Mouse (Mus musculus): ENCODE measurements around the gene Il6ra. TPM values are rescaled to one million over a fixed set of nuclear protein-coding genes. Genes with fewer than 3 reads are reported as not detected.

Gene Il6ra
- polyA plus RNA-seq (2015; fragmentation: Nextera tagmentation; extraction: Ambion mirVana) = 1.1 and 1.2 TPM in 2 replicates

- Histone ChIP-seq H3K27ac (ENCODE audit: low read depth, low read length) (no peak within 1 kb of the TSS; the same call in 1 of the 2 replicates), H3K4me1 (ENCODE audit: control insufficient read depth, insufficient read depth, low read depth, low read length) (peaks cover 7% of the 10 kb centered on the region), H3K9me3 (ENCODE audit: control insufficient read depth, low read length) (no peaks in the 10 kb centered on the region), H3K9ac (ENCODE audit: low read depth, low read length) (peak within 1 kb of the TSS; percentile 65), H3K27me3 (replicated peaks; ENCODE audit: control insufficient read depth, insufficient read depth, low read length) (peaks cover 15% of the 10 kb centered on the region; the same call in 1 of the 2 replicates), H3K36me3 (ENCODE audit: control insufficient read depth, insufficient read depth, low read length) (no peaks in the 10 kb centered on the region), H3K4me3 (ENCODE audit: low read length) (peak within 1 kb of the TSS; percentile 57), H3K4me2 (ENCODE audit: low read length) (peak within 1 kb of the TSS; percentile 96)
- under 1% methylated on average over 70 of the region's 75 CpGs for WGBS
- peak; percentile 88 for ATAC-seq
These were observed at the start of gene Il6ra for GRCm38 (mm10) chr3:89912543-89913391. Il6ra (minus strand) TSS chr3:89913196.

GRCm38 (mm10) chr3:89962059-89962750 lies 49.2 kb upstream of the Il6ra start:
- 5% methylated on average over 14 of the region's 14 CpGs for WGBS

GRCm38 (mm10) chr3:89961436-89961835 lies 48.4 kb upstream of the Il6ra start:
- Histone ChIP-seq H3K27me3 (replicated peaks; ENCODE audit: control insufficient read depth, insufficient read depth, low read length) (no peaks in the 10 kb centered on the region), H3K4me2 (ENCODE audit: low read length) (peak overlapping the region; percentile 96), H3K9ac (ENCODE audit: low read depth, low read length) (peak overlapping the region; percentile 94), H3K4me3 (ENCODE audit: low read length) (peak overlapping the region; percentile 87), H3K36me3 (ENCODE audit: control insufficient read depth, insufficient read depth, low read length) (peaks cover 15% of the 10 kb centered on the region), H3K9me3 (ENCODE audit: control insufficient read depth, low read length) (no peaks in the 10 kb centered on the region), H3K27ac (ENCODE audit: low read depth, low read length) (no peak overlapping the region), H3K4me1 (ENCODE audit: control insufficient read depth, insufficient read depth, low read depth, low read length) (peaks cover 47% of the 10 kb centered on the region)
- ATAC-seq = no peak
- 53% methylated on average over 4 of the region's 4 CpGs for WGBS

More at GRCm38 (mm10) chr3:89962059-89962750, 49.2 kb upstream of the Il6ra start:
- no peaks in the 10 kb centered on the region for H3K27me3 ChIP-seq (replicated peaks; ENCODE audit: control insufficient read depth, insufficient read depth, low read length)
- no peak for ATAC-seq
- peaks cover 47% of the 10 kb centered on the region for H3K4me1 ChIP-seq (ENCODE audit: control insufficient read depth, insufficient read depth, low read depth, low read length)
- H3K4me3 ChIP-seq (ENCODE audit: low read length) = peak overlapping the region; percentile 87
- peak overlapping the region; percentile 94 for H3K9ac ChIP-seq (ENCODE audit: low read depth, low read length)
- peaks cover 10% of the 10 kb centered on the region for H3K36me3 ChIP-seq (ENCODE audit: control insufficient read depth, insufficient read depth, low read length)
- peak overlapping the region; percentile 96 for H3K4me2 ChIP-seq (ENCODE audit: low read length)
- H3K9me3 ChIP-seq (ENCODE audit: control insufficient read depth, low read length) = no peaks in the 10 kb centered on the region
- H3K27ac ChIP-seq (ENCODE audit: low read depth, low read length) = peak overlapping the region; percentile 92

GRCm38 (mm10) chr3:89960469-89960868 lies 47.5 kb upstream of the Il6ra start:
- H3K4me2 ChIP-seq (ENCODE audit: low read length) = peak overlapping the region; percentile 96
- no peaks in the 10 kb centered on the region for H3K9me3 ChIP-seq (ENCODE audit: control insufficient read depth, low read length)
- under 1% methylated on average over 30 of the region's 30 CpGs for WGBS
- peak; percentile 89 for ATAC-seq
- peak overlapping the region; percentile 69 for H3K4me3 ChIP-seq (ENCODE audit: low read length)
- peak overlapping the region; percentile 74 for H3K27ac ChIP-seq (ENCODE audit: low read depth, low read length)
- peaks cover 21% of the 10 kb centered on the region for H3K36me3 ChIP-seq (ENCODE audit: control insufficient read depth, insufficient read depth, low read length)
- H3K27me3 ChIP-seq (replicated peaks; ENCODE audit: control insufficient read depth, insufficient read depth, low read length) = no peaks in the 10 kb centered on the region
- peak overlapping the region; percentile 86 for H3K9ac ChIP-seq (ENCODE audit: low read depth, low read length)
- peaks cover 47% of the 10 kb centered on the region for H3K4me1 ChIP-seq (ENCODE audit: control insufficient read depth, insufficient read depth, low read depth, low read length)

GRCm38 (mm10) chr3:89959435-89959834 lies 46.4 kb upstream of the Il6ra start:
- Histone ChIP-seq H3K27ac (ENCODE audit: low read depth, low read length) (0 out of 2 replicates have a peak overlapping the region, but pooled peaks have one; percentile 25), H3K4me1 (ENCODE audit: control insufficient read depth, insufficient read depth, low read depth, low read length) (peaks cover 41% of the 10 kb centered on the region), H3K4me3 (ENCODE audit: low read length) (peak overlapping the region; percentile 69), H3K4me2 (ENCODE audit: low read length) (peak overlapping the region; percentile 96), H3K9ac (ENCODE audit: low read depth, low read length) (peak overlapping the region; percentile 86), H3K9me3 (ENCODE audit: control insufficient read depth, low read length) (no peaks in the 10 kb centered on the region), H3K27me3 (replicated peaks; ENCODE audit: control insufficient read depth, insufficient read depth, low read length) (no peaks in the 10 kb centered on the region), H3K36me3 (ENCODE audit: control insufficient read depth, insufficient read depth, low read length) (peaks cover 21% of the 10 kb centered on the region)
- peak; percentile 60 for ATAC-seq
- 60% methylated on average over 4 of the region's 4 CpGs for WGBS

GRCm38 (mm10) chr3:89957880-89958279 lies 44.9 kb upstream of the Il6ra start:
- H3K4me3 ChIP-seq (ENCODE audit: low read length) = no peak overlapping the region
- no peak overlapping the region for H3K4me2 ChIP-seq (ENCODE audit: low read length)
- peaks cover 38% of the 10 kb centered on the region for H3K4me1 ChIP-seq (ENCODE audit: control insufficient read depth, insufficient read depth, low read depth, low read length)
- WGBS = 91% methylated on average over 9 of the region's 9 CpGs
- no peaks in the 10 kb centered on the region for H3K27me3 ChIP-seq (replicated peaks; ENCODE audit: control insufficient read depth, insufficient read depth, low read length)
- H3K27ac ChIP-seq (ENCODE audit: low read depth, low read length) = no peak overlapping the region
- H3K36me3 ChIP-seq (ENCODE audit: control insufficient read depth, insufficient read depth, low read length) = peaks cover 34% of the 10 kb centered on the region
- H3K9ac ChIP-seq (ENCODE audit: low read depth, low read length) = no peak overlapping the region; the same call in 1 of the 2 replicates
- no peaks in the 10 kb centered on the region for H3K9me3 ChIP-seq (ENCODE audit: control insufficient read depth, low read length)
- ATAC-seq = no peak

GRCm38 (mm10) chr3:89956177-89956971 lies 43.4 kb upstream of the Il6ra start:
- Histone ChIP-seq H3K4me1 (ENCODE audit: control insufficient read depth, insufficient read depth, low read depth, low read length) (peaks cover 28% of the 10 kb centered on the region), H3K9me3 (ENCODE audit: control insufficient read depth, low read length) (no peaks in the 10 kb centered on the region), H3K9ac (ENCODE audit: low read depth, low read length) (no peak overlapping the region), H3K27ac (ENCODE audit: low read depth, low read length) (no peak overlapping the region), H3K27me3 (replicated peaks; ENCODE audit: control insufficient read depth, insufficient read depth, low read length) (no peaks in the 10 kb centered on the region), H3K4me2 (ENCODE audit: low read length) (no peak overlapping the region), H3K4me3 (ENCODE audit: low read length) (no peak overlapping the region), H3K36me3 (ENCODE audit: control insufficient read depth, insufficient read depth, low read length) (peaks cover 48% of the 10 kb centered on the region)
- no peak for ATAC-seq
- 96% methylated on average over 7 of the region's 7 CpGs for WGBS

GRCm38 (mm10) chr3:89953420-89953819 lies 40.4 kb upstream of the Il6ra start:
- 1% methylated on average over 4 of the region's 4 CpGs for WGBS
- no peak overlapping the region for H3K4me2 ChIP-seq (ENCODE audit: low read length)
- peaks cover 1% of the 10 kb centered on the region for H3K4me1 ChIP-seq (ENCODE audit: control insufficient read depth, insufficient read depth, low read depth, low read length)
- no peak overlapping the region for H3K4me3 ChIP-seq (ENCODE audit: low read length)
- H3K27me3 ChIP-seq (replicated peaks; ENCODE audit: control insufficient read depth, insufficient read depth, low read length) = no peaks in the 10 kb centered on the region
- no peaks in the 10 kb centered on the region for H3K9me3 ChIP-seq (ENCODE audit: control insufficient read depth, low read length)
- H3K9ac ChIP-seq (ENCODE audit: low read depth, low read length) = no peak overlapping the region
- H3K36me3 ChIP-seq (ENCODE audit: control insufficient read depth, insufficient read depth, low read length) = peaks cover 77% of the 10 kb centered on the region
- H3K27ac ChIP-seq (ENCODE audit: low read depth, low read length) = no peak overlapping the region
- peak; percentile 59; the same call in 1 of the 2 replicates for ATAC-seq

Data from hindbrain, embryonic 16.5 days (tissue).